Mouse (Mus musculus) lung, postnatal 10 days (tissue): ENCODE results near the gene Sox10.

Experiments
- DNase-seq: peaks from one replicate; pipeline ENCODE4 v3.0.0; 2021

The Sox10 gene

DNA sequence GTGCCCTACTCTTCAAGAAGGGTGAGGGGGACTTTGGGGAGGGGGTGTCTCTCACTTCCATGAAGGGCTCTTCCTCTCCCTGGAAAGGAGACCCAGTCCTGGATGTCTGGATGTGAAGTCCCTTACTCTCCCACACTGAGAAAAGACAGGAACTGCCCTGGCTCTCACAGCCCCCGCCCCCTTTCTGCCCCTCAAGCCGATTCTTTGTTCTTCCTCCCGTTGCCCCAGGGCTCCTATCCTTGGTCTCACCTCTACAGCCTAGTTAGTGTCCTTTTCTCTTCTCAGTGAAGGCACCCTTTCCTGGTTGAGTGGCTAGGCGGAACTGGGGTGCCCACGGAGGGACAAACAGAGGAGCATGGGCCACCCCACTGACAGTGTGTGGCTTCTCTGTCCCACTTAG is at the start of gene Sox10:
Sox10 (minus strand) TSS at position 101 of the 400 bp plus-strand sequence.
- DNase-seq, result no peak

DNA sequence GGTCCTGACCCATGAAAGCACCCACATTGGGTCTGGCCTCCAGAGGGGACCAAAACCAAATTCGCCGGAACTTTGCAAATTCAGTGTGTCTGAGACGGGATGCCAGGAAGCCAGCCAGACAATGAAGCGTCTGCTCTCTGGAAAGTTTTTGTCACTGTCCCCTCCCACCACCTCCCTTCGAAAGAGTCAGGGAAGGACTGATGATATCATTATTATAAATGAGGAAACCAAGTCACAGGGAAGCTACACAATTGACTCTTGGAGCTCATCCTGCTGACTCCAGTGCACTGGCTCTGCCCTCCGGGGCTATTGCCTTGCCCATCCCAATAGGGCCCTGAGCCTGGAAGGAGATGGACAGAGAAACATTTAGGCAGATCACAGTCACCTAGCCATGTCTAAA is 48.6 kb upstream of the Sox10 start:
- DNase-seq, result peak; percentile 69

DNA sequence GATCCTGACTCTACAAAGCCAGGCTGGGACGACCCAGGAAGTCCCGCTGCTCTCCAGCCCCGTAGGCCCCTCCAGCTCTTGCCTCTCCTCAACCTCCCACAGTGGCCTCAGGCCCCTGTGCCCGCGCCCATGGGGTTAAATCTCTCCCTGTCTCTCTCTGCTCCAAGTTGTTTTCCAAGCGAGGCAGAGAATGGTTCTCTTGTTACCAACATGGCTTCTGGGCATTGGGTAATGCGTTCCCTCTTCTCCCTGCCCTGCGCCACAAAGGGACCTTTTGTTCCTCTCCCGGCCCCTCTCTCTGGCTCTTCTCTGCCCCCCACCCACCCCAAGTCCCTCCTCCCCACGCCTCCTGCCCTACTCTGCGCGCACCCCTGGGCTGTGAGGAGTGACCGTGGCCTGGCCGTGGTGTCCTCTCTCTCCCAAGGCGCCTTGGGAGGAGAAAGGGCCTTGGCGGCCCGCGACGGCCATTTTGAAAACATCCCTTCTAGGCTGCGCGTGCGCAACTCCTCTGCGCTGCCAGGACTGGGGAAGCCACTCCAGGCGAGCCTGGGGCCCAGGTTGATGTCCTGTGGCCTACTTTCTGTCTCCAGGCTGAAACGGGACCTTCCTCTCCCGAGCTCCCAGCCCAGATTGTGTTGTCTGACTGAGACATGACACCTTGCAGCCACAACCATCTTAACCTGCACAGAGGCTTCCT is 47.9 kb upstream of the Sox10 start:
- DNase-seq, result no peak

DNA sequence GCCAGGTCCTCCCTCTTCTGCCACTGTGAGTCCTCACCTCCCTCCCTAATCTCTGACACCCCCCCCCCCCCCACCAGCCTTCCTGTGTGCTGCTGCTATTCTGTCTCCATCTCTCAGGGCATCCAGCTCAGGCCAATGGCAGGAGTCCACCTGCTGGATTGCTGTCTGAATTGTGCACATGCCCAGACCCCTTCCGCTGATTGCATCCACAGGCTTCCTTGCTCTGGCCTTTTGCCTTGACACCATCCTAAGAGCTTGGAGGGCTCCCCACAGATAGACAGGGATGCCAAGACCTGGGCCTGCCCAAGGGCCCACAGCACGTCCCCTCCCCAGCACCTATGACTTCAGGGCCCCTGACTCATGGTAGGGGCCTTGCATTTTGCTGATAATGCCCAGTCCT is 45.3 kb upstream of the Sox10 start:
- DNase-seq, result no peak

DNA sequence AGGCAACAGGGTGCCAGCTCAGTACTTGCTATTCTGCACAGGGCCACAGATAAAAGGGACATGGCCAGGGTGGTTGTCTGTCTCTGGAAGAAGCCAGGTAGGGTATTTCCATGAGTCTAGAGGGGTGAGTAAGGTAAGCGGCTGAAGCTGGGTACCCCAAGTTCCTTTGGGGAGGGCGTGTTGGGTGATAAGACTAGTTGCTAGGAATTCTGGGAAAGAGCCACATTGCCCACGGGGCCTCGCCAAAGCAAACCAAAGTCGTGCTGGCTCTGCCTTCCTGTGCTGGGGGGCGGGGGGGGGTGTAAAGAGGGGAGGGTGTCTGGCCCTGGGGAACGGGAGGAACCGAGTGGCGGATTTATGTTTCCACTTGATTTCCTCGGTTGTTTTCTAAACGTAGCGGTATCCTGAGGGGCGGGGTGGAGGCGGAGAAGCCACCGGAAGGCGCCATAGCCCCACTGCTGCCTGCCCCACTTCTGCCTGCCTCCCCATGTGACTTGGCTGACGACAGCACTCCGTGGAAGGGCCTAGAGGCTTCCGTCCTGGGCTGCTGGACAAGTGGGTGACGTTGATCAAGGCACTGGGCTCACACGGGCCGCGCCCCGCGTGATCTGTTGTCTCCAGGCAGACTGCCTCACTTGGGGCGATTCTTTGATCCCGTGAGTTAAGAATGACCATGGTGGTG is 43.9 kb upstream of the Sox10 start:
- DNase-seq, result peak; percentile 67

DNA sequence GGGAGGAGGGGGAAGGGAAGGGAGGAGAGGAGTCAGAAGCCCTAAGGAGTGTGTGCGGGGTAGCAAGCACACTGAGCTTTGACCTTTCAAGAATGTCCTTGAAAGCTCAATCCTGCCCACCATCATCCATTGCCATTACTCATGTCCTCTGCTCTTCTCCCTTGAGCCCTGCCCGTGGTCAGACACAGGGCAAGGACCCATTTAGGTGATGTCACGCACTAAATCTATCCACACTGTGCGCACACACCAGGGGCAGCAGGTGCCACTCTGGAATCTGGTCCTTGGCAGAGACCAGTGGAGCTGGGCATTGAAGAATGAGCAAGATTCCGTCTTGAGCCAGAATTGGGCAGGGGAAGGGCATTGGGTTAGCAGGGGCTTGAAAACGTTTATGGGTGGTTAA is 43.2 kb upstream of the Sox10 start:
- no peak for DNase-seq

DNA sequence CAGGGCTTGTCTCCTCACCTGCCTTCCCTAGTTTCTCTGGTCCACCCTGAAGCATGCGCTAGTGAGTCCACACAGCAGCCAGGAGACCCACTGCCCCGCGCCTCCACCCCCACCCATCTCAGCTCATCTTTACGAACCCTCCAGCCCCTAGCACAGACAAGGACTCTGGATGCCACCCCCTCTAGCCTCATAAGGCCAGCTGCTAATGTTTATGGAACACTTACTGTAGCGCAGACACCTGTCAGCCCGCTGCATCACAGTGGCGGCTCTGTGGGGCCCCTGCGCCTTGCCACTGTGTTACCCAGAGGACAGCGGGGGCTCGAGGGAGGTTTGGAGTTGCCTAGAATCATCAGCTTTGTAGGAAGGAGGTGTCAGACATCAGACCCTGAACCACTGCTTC is 37.5 kb upstream of the Sox10 start:
- no peak for DNase-seq

DNA sequence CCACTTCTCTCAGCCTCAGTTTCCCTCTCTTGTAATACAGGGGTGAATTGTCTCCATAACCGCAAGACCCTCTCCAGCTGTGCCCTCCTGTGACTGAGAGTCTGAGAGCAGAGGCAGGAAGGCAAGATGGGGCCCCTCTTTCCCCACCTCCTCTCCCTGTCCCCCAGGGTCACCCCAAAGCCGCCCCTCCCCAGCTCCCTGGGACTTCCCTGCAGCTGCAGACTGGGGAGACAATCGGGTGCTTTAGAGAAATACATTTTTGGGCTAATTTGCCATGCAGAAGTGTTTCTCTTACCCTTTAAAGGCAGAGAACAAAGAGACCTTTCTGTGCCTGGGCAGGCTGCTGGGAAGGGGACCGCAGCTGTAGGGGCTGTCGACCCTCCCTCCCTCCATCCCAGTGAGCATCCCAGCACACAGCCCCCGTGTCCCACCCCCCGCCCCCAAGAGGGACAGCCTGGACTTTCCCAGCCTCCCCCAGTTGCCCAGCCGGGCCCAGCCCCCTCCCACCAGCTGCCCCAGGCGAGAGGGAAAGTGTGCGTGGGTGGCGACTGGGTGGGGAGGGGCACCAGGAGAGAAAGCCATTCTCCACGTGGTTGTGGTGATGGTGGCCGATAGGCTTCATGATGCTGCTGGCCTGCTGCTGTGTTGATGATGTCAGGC is 36.6 kb upstream of the Sox10 start:
- DNase-seq, result no peak

DNA sequence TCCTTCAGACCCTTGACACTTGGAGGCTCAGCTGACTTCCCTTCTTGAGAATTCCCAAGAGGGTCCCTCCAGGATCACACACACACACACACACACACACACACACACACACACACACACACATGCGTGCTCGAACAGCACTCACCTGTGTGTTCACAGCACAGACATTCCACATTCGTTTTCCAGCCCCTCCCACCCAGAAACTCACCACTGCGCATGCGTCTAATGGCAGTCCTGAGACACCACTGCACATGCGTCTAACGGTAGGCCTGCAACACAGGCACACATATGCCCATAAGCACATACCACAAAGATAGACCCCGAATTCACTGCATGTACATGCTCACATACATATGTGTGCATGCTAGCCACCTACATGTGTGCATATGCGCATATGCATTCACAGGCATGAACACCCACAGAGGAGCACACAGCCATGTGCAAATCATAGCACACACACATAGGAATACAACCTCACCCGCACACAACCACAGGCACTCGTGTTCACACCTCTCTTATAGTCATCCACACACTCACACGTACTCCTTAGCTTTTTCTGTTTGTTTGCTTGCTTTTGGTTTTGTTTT is 34.4 kb upstream of the Sox10 start:
- DNase-seq, result no peak

DNA sequence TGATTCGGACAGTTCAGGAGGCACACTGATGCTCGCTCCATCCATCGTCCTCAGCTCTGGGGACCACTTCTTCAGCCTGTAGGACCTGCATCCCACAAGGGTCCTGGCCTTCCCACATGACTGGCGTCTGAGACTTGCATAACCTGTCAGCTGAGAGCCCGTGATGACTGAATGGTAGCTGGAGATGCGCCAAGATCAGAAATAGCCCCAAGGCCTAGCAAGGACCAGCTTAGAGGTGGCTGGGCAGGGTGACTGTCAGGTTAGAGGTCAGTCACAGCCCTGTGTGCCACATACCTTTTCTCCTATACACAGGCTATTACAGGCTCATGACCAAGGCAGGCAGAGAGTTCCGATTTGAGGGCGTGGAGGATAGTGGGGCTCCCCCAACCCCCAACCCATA is 30.5 kb upstream of the Sox10 start:
- no peak for DNase-seq

DNA sequence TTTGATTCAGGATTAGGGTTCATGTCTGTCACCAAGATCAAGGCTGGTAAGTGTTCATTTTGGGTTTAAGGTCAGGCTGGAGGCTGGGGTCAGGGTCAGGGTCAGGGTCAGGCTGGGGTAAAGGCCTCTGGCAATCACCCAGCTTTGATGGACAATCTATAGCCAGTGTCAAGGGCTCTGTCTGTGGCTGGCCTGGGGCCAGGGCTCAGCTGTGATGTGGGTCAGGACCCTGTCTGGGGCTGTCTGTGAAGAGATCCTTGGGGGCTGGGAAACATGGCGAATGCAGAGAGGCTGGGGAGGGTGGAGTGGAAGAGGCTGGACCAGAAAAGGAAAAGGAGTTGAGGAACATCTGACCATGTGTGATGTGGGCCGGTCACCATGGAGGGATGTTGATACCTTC is 29.9 kb upstream of the Sox10 start:
- DNase-seq, result peak; percentile 21

DNA sequence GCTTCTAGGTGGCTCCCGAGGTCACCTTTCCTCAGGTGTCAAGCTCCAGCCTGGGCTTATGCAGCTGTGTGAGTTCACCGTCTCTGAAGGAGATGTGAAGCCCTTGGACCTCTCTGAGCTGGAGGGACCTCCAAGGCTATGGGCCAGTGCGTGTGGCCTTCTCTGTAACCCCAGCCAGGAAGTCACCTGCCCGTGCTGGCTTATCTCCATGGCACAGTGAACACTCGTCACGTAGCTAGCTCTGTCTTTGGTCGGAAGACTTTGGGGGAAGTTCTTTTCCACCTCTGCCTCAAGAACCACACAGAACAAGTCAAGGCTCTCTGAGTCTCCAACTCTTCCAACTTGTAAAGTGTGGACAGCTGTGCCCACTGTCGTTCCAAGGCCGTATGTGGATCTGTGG is 29.0 kb upstream of the Sox10 start:
- DNase-seq, result no peak

DNA sequence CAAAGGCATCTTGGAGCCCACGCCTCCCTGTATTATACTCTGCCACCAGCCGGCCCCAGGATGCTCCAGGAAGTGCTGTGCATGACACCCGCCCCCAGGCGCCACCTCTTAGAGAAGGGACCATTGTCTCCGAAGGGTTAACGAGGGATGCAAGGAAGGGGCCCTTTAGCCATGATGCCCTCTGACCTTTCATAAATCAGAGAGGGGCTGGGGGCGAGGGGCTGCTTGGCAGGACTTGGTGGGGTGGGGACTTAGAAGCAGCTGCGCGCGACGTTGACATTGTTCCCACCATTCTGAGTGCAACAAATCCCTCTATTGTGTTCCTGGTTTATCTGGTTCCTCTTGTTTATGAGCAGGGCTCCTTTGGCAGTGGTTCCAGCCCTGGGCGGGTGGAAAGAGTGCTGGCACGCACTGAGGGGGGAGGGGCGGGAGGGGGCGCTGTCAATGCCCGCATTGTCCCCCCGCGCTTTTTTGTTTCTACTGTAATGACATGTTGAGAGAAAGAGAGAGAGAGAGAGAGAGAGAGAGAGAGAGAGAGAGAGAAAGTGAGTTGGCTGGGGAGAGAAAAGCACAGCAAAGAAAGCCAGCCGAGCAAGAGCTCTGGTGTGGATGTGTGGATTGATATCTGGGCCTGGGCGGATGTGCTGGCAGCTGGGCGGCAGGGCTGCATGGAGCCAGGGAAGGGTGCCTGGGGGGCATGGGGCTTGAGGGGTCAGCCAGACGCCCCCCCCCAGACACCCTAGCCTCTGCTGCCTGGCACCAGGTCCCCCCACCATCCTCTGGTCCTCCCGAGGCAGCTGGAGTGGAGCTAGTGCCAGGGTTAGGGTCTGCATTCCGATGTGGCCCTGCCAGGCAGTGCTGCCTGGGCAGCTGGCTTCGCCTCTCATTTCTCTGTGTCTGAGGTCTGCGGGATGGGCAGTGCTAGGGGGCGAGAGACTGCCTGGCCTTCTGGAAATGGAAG is 28.1 kb upstream of the Sox10 start:
- peak; percentile 82 for DNase-seq

DNA sequence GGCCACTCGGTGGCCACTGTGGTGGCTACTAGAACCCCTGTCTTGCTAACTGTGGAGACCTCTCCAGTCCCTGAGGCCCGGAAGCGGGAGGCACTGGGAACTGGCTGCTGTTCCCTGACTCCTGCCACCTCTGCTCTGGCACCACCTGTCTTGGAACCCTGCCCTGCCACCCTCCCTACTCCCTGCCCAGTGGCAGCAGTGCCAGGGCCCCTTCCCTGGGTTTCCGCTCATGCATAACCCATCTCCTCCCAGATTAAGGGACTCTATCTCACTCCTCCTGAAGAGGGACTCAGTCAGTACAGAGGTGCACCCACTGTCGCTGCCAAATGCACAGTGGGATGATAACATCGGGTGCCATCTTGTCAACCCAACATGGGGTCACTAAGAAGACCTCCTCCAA is 27.4 kb upstream of the Sox10 start:
- DNase-seq, result no peak

DNA sequence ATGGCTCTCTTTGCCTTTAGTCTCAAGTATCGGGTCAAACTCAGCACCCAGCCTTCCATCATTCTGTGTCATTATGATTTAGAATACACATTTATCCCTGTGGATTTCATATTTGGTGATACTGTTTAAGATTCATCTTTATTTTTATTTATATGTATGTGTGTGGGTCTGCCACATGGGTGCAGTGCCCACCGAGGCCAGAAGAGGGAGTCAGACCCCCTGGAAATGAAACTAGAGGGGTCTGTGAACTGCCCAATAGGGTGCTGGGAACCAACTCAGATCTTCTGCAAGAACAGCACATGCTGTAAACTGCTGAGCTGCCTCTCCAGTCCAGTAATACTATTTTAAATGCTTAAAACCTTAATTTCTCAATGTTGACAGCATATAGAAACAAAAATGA is 26.4 kb upstream of the Sox10 start:
- DNase-seq, result no peak

DNA sequence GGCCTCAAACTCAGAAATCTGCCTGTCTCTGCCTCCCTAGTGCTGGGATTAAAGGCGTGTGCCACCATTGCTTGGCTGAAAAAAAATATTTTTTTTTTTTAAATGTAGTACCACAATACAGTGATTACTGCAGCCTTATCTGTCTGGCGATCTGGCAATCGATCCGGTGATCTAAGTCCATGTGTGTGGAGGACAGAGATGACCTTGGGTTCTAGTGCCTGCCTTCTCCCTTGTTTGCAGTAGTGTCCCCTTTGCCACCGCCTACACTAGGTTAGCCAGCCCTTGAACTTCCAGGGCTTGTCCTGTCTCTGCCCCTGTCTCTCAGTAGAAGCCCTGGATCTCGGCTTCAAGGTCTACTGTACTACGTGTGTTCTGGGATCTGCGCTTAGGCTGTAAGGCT is 22.8 kb upstream of the Sox10 start:
- no peak for DNase-seq

DNA sequence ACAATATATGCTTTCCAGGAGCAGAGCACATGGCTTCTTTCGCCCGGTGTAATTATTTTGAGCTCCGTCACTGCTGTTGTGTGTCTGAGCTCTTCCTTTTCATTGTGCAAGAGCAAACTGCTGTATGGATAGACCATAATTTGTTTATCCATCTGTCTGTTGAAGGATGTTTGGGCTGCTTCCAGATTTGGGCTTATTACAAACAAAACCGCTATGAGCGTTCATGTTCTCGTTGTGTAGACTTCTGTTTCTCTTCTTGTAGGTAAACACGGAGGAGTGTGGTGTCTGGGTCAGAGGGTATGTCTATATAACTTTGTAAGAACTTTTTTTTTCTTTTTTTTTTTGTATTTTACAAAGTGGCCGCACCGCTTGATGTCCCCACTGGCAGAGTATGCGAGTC is 20.2 kb upstream of the Sox10 start:
- peak; percentile 69 for DNase-seq

DNA sequence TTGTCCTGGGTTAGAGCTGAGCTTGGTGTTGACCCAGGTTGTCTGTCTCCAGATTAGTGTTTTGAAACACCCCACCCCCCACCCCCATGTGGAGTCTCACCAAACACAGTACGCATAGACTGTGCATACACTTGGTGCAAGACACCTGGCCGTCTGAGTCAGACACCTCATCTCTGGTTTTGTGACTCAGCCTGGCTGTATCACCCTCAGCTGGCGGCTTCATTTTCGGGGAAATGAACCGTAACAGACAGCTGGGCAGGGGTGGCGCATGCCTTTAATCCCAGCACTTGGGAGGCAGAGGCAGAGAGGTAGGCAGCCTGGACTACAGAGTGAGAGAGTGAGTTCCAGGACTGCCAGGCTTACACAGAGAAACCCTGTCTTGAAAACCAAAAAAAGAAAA is 11.9 kb upstream of the Sox10 start:
- DNase-seq, result no peak

DNA sequence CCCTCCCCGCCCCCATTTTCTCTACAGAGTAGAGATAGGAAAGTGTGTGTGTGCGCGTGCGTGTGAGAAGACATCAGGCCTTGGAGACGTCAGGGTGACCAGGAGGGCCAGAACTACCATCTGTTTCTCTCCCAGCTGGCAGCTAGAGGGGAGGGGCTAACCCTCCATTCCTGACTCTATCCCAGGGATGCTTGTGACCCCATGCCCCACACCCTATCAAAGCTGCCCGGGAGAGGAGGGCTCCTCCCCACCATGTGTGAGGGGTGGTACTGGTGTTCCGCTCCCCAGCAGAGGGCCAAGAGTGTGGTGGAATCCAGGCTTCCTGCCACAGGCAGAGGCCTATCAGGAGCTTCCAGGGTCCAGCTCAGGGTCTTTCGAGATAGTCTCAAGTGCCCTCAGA is 1.7 kb upstream of the Sox10 start:
- DNase-seq, result no peak

DNA sequence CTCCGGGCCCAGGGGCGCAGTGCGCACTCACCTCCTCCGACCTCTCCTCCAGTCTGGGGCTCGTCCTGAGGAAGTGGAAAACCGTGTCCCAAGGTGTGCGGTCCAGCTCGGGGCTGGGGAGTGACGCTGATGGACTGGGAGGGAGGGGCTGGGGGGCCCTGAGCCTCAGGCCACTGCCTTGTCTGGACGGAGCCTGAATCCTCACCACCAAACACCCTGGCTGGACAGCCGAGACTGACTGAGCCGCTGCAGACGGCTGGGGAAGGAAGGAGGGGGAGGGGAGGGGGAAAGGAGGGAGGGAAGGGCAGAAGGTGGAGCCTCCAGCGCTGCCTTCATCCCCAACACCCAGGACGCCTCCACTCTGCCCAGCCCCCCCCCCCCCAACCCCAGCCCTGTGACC is 789 bp downstream of the Sox10 start:
- no peak for DNase-seq

DNA sequence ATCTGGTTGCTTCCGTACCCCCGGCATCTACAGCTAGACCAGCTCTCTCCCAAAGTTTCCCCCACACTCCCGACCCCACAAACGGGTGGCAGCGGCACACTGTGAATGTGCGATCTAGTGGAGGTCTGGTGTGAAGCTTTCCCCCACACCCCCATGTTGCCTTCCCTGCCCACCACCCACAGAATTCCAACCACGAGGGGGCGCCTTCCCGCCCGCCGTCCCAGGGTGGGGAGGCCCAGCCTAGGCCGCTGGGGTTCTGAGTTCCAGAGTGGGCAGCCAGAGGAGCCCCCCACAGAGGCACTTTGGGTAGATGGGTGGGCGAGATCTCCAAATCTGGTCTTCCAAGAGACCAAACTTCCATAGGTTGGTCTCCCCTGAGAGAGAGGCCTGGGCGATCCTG is 2.2 kb downstream of the Sox10 start:
- DNase-seq, result no peak

DNA sequence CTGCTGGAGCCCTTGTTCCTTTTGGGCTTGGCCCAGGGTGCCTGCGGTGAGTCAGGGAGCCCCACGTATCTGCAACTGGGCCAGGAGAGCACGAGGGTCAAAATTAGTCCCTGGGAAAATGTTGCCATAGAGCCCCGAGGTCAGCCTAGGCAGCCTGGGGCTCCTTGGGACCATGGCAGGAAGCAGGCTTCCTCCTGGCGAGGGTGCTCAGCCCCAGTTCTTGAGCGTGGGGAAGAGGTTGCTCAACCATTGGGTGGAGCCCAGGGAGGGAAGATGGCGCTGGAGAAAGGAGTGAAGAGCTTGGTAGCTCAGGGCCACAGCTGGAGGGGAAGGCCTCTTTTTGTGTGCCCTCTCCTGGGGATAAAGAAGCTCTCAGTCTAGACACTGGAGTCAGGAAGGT is 2.7 kb downstream of the Sox10 start:
- no peak for DNase-seq

DNA sequence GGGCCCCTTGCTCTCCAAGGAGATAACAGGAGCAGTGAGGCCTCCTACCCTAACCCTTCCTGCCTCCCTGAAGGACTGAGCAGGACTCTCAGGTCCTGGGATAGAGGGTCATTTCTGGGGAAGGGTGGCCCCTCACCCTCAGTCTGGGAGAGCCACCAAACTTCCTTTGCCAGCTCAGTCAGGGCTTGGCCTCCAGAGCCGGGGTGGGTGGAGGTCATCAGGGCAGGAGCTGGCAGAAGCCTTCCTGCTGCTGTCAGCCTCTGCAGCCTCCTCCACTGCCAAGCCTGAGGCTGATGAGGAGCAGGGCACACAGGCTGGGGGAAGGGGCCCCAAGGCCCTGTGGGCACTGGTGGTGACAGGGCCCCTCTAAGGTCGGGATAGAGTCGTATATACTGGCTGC is 9.5 kb downstream of the Sox10 start:
- DNase-seq, result no peak
